Comparison of ENCODE assay signal across 15 mouse cellular contexts in genomic region chr10:102372111-102372510, GRCm38 (mm10).
"Had no signal": no experiment of that assay in that cellular context is flagged by ENCODE, and none has a peak within 500 bp of the region (broad histone marks: within the 10 kb centered on the region; RNA-seq: fewer than 3 reads in every experiment).

No protein-coding gene starts in this region.

- H3K27ac ChIP-seq: neural tube, embryonic 15.5 days; stomach, embryonic 15.5 days; stomach, postnatal 0 days had no signal

- H3K9me3 ChIP-seq: neural tube, embryonic 15.5 days; stomach, embryonic 15.5 days had no signal

- H3K9ac ChIP-seq: neural tube, embryonic 15.5 days; stomach, embryonic 15.5 days had no signal

- H3K4me3 ChIP-seq: neural tube, embryonic 15.5 days; stomach, embryonic 15.5 days had no signal

- H3K27me3 ChIP-seq: neural tube, embryonic 15.5 days; stomach, embryonic 15.5 days had no signal

- H3K4me2 ChIP-seq: neural tube, embryonic 15.5 days; stomach, embryonic 15.5 days had no signal

- H3K36me3 ChIP-seq: neural tube, embryonic 15.5 days; stomach, embryonic 15.5 days had no signal

- DNase-seq: retina, postnatal 1 day; right cerebral cortex, adult 18-20 months; right cerebral cortex, postnatal 14 days; right cerebral cortex, postnatal 25 days; right cerebral cortex, postnatal 4 days; spleen, adult 18-20 months; thymus, adult 18-20 months; thymus, adult 2 months; thymus, postnatal 14 days; thymus, postnatal 25 days; thymus, postnatal 36 days; thymus, postnatal 4 days had no signal

- H3K4me1 ChIP-seq: neural tube, embryonic 15.5 days; stomach, embryonic 15.5 days had no signal
